Mouse (Mus musculus) thymus, adult 2 months (tissue): Measurements from ENCODE around the gene Iqgap2.

Experiments
- CTCF ChIP-seq: fragments of 200-500 bp; IDR thresholded peaks from 2 replicates; pipeline ENCODE4 v1.5.1; 2012; ENCODE audit warnings: mild to moderate bottlenecking, control low read depth, low read length, moderate library complexity, borderline replicate concordance; ENCODE audit not compliant: control insufficient read depth, poor library complexity, insufficient read depth; ENCODE audit errors: extremely low read depth
- POLR2A ChIP-seq: fragments of 200-500 bp; IDR thresholded peaks from 2 replicates; pipeline ENCODE4 v1.6.1; 2012; ENCODE audit warnings: mild to moderate bottlenecking, low read length, control low read depth, moderate library complexity; ENCODE audit not compliant: control insufficient read depth, poor library complexity, insufficient read depth; ENCODE audit errors: extremely low read depth

- TF ChIP-seq CTCF (no peak), POLR2A (no peak)
These were observed 195.5 kb downstream of the Iqgap2 start for GRCm38 (mm10) chr13:95696120-95696653.
